Mouse (Mus musculus) heart, embryonic 16.5 days (tissue): ENCODE measurements around the gene Uvrag. TPM values are rescaled to one million over a fixed set of nuclear protein-coding genes. Genes with fewer than 3 reads are reported as not detected.
A peak's percentile ranks its signal among the peaks of the same experiment; 100 is the strongest.

Source experiments
- ATAC-seq: fragments of 200-750 bp; cut with Nextera tagmentation; replicated peaks from 2 replicates; pipeline ENCODE4 v1.8.0; 2017; ENCODE audit warnings: moderate number of reproducible peaks; ENCODE audit not compliant: insufficient read depth, low FRiP score; ENCODE audit errors: extremely low read depth
- H3K27ac ChIP-seq: fragments of 300-500 bp; sonication (generic); 2 replicates; pipeline ENCODE4 v1.5.1; 2014; ENCODE audit warnings: mild to moderate bottlenecking, low read length, control low read depth, moderate library complexity
- H3K27me3 ChIP-seq: fragments of 300-500 bp; sonication (generic); 2 replicates; pipeline ENCODE4 v1.6.1; 2014; ENCODE audit warnings: low read length, mixed read lengths; ENCODE audit not compliant: control insufficient read depth, insufficient read depth
- H3K36me3 ChIP-seq: fragments of 300-500 bp; sonication (generic); 2 replicates; pipeline ENCODE4 v1.6.1; 2014; ENCODE audit not compliant: control insufficient read depth, insufficient read depth
- H3K4me1 ChIP-seq: fragments of 300-500 bp; sonication (generic); 2 replicates; pipeline ENCODE4 v1.6.1; 2014; ENCODE audit warnings: low read length, mixed read lengths; ENCODE audit not compliant: control insufficient read depth, insufficient read depth
- H3K4me2 ChIP-seq: fragments of 300-500 bp; sonication (generic); 2 replicates; pipeline ENCODE4 v1.6.1; 2014; ENCODE audit warnings: low read depth, mild to moderate bottlenecking, control low read depth, low read length
- H3K4me3 ChIP-seq: fragments of 300-500 bp; sonication (generic); 2 replicates; pipeline ENCODE4 v1.5.1; 2014; ENCODE audit warnings: mild to moderate bottlenecking, control low read depth, low read length
- H3K9ac ChIP-seq: fragments of 300-500 bp; sonication (generic); 2 replicates; pipeline ENCODE4 v1.6.1; 2014; ENCODE audit warnings: low read length, control low read depth
- H3K9me3 ChIP-seq: fragments of 300-500 bp; sonication (generic); replicated peaks from 2 replicates; pipeline ENCODE4 v1.6.1; 2016; ENCODE audit warnings: low read length; ENCODE audit not compliant: control insufficient read depth
- WGBS: fragments of 180-500 bp; shearing (Covaris S2); extraction: QIAGEN DNeasy Blood & Tissue Kit; methylation state at CpG from one replicate; pipeline ENCODE4 v1.1.7; 2014; 5-methylcytosine and 5-hydroxymethylcytosine counted together
- polyA plus RNA-seq: library from polyadenylated mRNA; unstranded; fragments of >200 nt; fragmentation: Nextera tagmentation; extraction: Ambion mirVana; gene quantifications from 2 replicates; pipeline ENCODE4 v1.2.1, GENCODE M21; 2015

The Uvrag gene
- polyA plus RNA-seq, 1 experiment from 2014 or later: 16.3 TPM

DNA sequence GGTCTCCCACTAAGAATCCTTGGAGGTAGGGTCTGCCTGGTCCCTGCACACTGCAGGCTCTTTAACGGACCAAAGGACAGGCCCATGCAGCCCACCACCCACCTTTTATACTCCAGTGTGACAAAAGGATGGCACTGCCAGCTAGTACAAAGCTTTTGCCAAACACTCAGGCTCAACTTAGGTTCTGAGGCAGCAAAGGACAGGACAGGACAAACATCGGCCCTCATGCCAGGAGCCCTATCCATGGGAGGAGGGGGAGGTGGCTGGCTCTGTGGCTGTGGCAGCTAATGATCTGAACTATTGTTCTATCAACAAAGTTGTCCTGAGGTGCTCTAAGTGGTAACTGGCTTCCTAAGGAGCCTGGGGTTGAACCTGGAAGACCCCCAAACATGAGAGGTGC lies 18.5 kb upstream of the Uvrag start:
- 0 out of 2 replicates have a peak overlapping the region, but pooled peaks have one; percentile 21 for H3K9ac ChIP-seq
- 83% methylated on average over 2 of the region's 2 CpGs for WGBS
- H3K27me3 ChIP-seq: no peaks in the 10 kb centered on the region
- no peaks in the 10 kb centered on the region for H3K9me3 ChIP-seq
- ATAC-seq: no peak
- no peaks in the 10 kb centered on the region for H3K36me3 ChIP-seq
- no peak overlapping the region for H3K4me2 ChIP-seq
- peaks cover 20% of the 10 kb centered on the region for H3K4me1 ChIP-seq
- H3K27ac ChIP-seq: no peak overlapping the region
- no peak overlapping the region for H3K4me3 ChIP-seq

DNA sequence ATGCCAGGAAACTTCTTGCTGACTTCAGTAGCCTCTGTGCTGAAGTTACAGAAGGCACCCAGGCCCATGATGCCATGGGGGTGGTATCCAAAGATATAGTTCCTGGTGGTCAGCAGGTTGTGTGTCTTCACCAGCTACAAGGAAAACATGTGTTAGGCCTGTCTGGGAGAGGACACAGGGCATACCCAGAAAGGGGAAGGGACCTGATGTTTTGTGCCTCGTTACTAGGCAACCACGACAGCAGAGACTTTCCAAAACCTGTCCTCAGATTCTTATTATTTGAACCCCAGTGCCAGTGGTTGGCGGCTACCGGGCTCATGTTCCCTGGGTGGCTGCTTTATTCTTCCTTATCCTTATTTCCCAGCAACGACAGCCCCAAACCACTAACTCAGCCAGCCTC lies 18.0 kb upstream of the Uvrag start:
- Histone ChIP-seq H3K4me2 (no peak overlapping the region), H3K27ac (no peak overlapping the region), H3K4me1 (peaks cover 20% of the 10 kb centered on the region), H3K4me3 (no peak overlapping the region), H3K27me3 (no peaks in the 10 kb centered on the region), H3K36me3 (no peaks in the 10 kb centered on the region), H3K9ac (no peak overlapping the region), H3K9me3 (no peaks in the 10 kb centered on the region)
- WGBS: 61% methylated on average over 5 of the region's 5 CpGs
- ATAC-seq: no peak

DNA sequence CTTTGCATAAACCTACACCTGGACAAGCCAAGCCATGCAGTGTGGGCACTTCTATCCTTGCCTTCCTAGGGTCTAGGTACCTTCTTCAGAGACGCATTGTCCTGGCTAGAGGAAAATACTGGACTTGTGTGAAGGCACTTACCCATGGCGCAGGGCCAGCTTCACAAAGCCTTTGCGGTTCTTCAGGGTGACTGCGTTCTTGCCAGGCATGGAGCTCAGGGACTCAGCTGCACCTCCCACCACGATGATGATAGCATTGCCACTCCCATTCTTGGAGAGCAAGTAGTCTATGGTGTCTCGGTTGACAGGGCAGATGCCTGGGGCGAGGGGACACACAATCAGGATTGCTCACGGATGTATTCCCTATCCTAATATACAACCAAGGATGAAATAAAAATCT lies 17.1 kb upstream of the Uvrag start:
- H3K4me2 ChIP-seq: no peak overlapping the region
- peaks cover 20% of the 10 kb centered on the region for H3K4me1 ChIP-seq
- H3K36me3 ChIP-seq: no peaks in the 10 kb centered on the region; the same call in 1 of the 2 replicates
- no peak for ATAC-seq
- no peak overlapping the region for H3K4me3 ChIP-seq
- no peaks in the 10 kb centered on the region for H3K9me3 ChIP-seq
- H3K27ac ChIP-seq: no peak overlapping the region
- H3K27me3 ChIP-seq: no peaks in the 10 kb centered on the region
- 75% methylated on average over 8 of the region's 8 CpGs for WGBS
- no peak overlapping the region for H3K9ac ChIP-seq

DNA sequence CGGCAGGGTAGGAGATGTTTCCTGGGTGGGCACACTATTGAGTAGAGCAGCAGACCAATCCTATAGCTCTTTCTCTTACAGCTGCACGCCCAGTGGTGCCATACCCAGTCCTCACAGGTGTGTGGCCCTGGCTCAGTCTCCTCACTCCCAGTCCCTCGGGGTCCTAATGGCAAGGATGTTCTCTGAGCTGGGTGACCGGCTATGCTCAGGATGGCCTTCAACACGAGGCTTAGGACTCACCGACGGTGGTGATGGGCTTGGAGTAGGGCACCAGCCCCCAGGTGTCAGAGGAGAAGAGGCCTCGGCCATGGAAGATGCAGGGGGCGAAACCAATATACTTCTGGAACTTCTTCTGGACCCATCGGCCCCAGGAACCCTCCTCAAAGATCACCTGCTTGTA lies 15.8 kb upstream of the Uvrag start:
- Histone ChIP-seq H3K4me1 (peaks cover 22% of the 10 kb centered on the region), H3K4me2 (no peak overlapping the region), H3K9ac (no peak overlapping the region), H3K9me3 (no peaks in the 10 kb centered on the region), H3K4me3 (no peak overlapping the region), H3K27me3 (no peaks in the 10 kb centered on the region), H3K36me3 (no peaks in the 10 kb centered on the region; the same call in 1 of the 2 replicates), H3K27ac (no peak overlapping the region)
- WGBS: 82% methylated on average over 10 of the region's 10 CpGs
- no peak for ATAC-seq

DNA sequence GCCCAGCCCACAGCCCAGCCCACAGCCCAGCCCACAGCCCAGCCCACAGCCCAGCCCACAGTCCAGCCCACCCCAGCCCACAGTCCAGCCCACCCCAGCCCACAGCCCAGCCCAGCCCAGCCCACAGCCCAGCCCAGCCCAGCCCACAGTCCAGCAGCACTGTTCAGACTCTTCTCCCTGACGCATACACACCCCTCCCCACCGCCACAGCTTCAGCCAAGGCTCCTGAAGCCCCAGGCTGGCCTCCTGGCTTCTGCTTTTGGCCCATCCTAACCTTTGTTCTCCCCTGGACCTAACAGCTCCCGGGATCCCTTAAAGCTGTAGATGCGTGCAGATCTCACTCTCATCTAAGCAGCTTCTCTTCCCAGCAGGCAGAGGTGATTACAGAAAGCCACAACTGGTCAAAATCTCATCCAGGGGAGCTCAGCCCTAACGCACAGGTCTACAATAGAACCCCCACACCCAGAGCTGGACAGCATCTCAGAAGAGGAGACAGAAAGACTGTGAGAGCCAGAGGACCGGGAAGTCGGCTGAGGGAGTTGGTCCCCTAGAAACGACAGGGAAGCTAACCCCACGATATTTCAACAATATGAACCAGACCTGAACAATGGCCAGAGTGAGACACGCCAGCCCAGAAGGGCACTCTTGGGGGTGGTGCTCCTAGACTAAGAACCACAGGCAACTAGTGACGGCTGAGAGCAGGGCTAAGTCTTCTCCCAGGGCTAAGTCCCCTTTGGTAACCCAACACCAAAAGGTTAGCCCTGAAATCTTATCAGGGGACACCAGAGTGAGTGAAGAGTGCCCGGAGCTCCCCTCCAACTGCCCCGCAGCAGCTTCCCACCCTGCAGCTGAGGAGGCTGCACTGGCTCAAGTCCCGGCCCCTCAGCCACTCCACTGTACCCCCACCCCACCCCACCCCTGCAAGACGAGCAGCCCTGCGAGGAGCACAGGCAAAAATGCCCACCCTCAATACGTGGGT lies 14.7 kb upstream of the Uvrag start:
- Histone ChIP-seq H3K27ac (peak overlapping the region; percentile 53), H3K4me1 (peaks cover 17% of the 10 kb centered on the region), H3K9ac (peak overlapping the region; percentile 62), H3K4me2 (peak overlapping the region; percentile 65), H3K4me3 (peak overlapping the region; percentile 38), H3K36me3 (no peaks in the 10 kb centered on the region; the same call in 1 of the 2 replicates), H3K9me3 (no peaks in the 10 kb centered on the region), H3K27me3 (no peaks in the 10 kb centered on the region)
- peak; percentile 71 for ATAC-seq
- WGBS: 5% methylated on average over 17 of the region's 17 CpGs

DNA sequence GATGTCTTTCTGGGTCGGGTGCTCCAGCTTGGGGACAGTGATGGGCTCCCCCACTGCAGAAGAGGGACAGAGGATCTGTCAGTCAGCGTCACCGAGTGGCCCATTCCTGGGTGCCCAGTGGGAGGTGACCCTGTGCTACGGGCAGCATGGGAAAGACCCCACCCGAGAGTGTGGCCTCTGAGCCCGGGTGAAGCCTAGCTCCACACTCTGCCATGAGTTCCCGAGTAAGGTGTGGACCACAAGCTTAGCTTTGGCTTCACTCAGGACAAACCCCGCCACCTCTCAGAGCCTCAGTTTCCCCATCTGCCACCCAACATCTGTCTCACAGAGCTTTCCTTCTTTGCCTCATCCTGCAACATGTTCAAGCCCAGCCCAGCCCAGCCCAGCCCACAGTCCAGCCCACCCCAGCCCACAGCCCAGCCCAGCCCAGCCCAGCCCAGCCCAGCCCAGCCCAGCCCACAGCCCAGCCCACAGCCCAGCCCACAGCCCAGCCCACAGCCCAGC lies 13.8 kb upstream of the Uvrag start:
- no peak overlapping the region for H3K4me2 ChIP-seq
- ATAC-seq: no peak

DNA sequence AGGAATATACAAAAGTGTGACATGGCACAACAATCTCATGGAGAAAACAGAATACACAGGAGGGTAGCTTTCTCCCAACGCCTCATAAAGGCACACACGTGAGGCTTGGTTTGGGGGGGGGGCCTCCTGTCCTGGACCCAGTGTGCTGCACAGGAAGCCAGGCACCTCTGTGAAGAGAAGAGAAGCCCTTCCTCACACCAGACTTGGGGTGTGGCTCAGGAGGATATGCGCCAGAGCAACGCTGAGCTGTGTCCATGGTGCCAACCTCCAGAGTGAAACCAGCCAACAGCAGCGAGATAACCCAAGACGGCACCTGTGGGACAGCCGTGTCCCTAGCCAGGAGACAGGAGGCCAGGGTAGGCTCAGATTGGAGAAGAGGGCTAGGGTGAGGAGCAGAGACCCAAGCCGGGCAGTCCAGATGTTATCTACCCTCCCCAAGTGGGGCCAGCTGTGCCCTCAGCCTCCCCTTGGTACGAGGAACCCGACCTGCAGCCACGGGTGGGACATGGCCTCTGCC lies 12.8 kb upstream of the Uvrag start:
- ATAC-seq: no peak
- Histone ChIP-seq H3K4me2 (no peak overlapping the region), H3K27me3 (no peaks in the 10 kb centered on the region), H3K9ac (no peak overlapping the region), H3K4me3 (no peak overlapping the region), H3K4me1 (peaks cover 13% of the 10 kb centered on the region), H3K27ac (no peak overlapping the region), H3K9me3 (no peaks in the 10 kb centered on the region), H3K36me3 (no peaks in the 10 kb centered on the region; the same call in 1 of the 2 replicates)
- 78% methylated on average over 11 of the region's 11 CpGs for WGBS

More for the DNA sequence above, 13.8 kb upstream of the Uvrag start:
- H3K36me3 ChIP-seq: no peaks in the 10 kb centered on the region; the same call in 1 of the 2 replicates
- H3K9me3 ChIP-seq: no peaks in the 10 kb centered on the region
- no peaks in the 10 kb centered on the region for H3K27me3 ChIP-seq
- H3K4me3 ChIP-seq: no peak overlapping the region
- H3K4me1 ChIP-seq: peaks cover 17% of the 10 kb centered on the region
- no peak overlapping the region for H3K27ac ChIP-seq
- H3K9ac ChIP-seq: no peak overlapping the region
- 57% methylated on average over 8 of the region's 8 CpGs for WGBS

DNA sequence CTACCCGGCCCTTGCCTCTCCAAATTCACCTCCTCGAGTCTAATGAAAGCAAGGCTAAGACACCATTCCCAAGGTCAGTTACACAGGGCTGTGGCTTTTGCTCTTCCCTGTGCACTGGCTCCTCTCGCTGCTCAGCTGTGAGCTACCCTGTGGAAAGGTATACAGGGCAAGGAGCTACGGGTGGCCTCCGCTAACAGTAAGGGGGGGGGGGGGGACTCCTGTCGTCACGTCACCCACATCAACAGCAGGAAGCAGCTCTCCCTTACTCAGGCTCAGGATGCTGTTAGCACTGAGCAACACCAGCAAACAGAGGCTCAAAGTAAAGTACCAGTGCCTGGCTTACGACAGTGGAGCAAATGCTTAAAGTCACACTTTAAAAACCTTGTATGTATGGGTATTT lies 11.8 kb upstream of the Uvrag start:
- no peak for ATAC-seq
- 46% methylated on average over 8 of the region's 8 CpGs for WGBS
- H3K36me3 ChIP-seq: no peaks in the 10 kb centered on the region; the same call in 1 of the 2 replicates
- no peaks in the 10 kb centered on the region for H3K9me3 ChIP-seq
- H3K4me1 ChIP-seq: peaks cover 13% of the 10 kb centered on the region
- no peak overlapping the region for H3K27ac ChIP-seq
- H3K4me3 ChIP-seq: no peak overlapping the region
- no peaks in the 10 kb centered on the region for H3K27me3 ChIP-seq
- H3K9ac ChIP-seq: no peak overlapping the region
- H3K4me2 ChIP-seq: no peak overlapping the region

DNA sequence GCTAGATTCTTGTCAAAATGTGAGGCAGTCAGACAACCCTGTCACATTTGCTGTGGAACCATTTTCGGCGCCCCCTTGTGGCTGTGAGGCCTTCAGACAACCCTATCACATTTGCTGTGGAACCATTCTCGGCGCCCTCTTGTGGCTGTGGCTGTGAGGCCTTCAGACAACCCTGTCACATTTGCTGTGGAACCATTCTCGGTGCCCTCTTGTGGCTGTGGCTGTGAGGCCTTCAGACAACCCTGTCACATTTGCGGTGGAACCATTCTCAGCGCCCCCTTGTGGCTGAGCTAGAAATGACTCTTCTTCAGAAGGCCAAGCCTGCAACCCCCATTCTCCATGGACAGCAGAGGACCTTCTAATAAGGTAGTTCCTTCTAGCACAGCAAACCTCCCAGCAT lies 10.4 kb upstream of the Uvrag start:
- Histone ChIP-seq H3K27ac (no peak overlapping the region), H3K9me3 (no peaks in the 10 kb centered on the region), H3K9ac (no peak overlapping the region), H3K4me3 (no peak overlapping the region), H3K4me1 (peaks cover 13% of the 10 kb centered on the region), H3K4me2 (no peak overlapping the region), H3K36me3 (no peaks in the 10 kb centered on the region; the same call in 1 of the 2 replicates), H3K27me3 (no peaks in the 10 kb centered on the region)
- 5% methylated on average over 7 of the region's 7 CpGs for WGBS
- ATAC-seq: peak; percentile 71
